Mouse (Mus musculus): ENCODE data around the gene Ranbp9. TPM values are rescaled to one million over a fixed set of nuclear protein-coding genes. Genes with fewer than 3 reads are reported as not detected.

Ranbp9 gene
- polyA plus RNA-seq, 1 experiment, result 38.5 TPM

DNA sequence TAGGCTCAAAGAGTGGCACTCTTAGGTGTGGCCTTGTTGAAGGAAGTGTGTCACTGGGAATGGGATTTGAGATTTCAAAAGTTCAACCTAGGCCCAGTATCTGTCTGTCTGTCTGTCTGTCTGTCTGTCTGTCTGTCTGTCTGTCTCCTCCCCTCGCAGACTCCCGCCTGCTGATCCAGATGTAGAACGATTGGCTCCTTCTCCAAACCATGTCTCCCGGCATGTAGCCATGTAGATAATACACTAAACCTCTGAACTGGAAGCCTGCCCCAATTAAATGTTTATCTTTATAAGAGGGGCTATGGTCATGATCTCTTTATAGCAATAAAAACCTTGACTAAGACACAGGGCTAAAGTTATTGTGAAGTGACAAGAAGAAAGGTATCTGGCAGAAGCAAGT lies 35.3 kb downstream of the Ranbp9 start:
- Histone ChIP-seq H3K4me3 (ENCODE audit: insufficient read depth, low read depth, low read length) (no peak overlapping the region), H3K4me1 (ENCODE audit: control insufficient read depth, insufficient read depth, insufficient read length, low read length) (peaks cover 27% of the 10 kb centered on the region), H3K27ac (replicated peaks; ENCODE audit: low read depth, low read length) (0 out of 2 replicates have a peak overlapping the region, but pooled peaks have one; percentile 17)

DNA sequence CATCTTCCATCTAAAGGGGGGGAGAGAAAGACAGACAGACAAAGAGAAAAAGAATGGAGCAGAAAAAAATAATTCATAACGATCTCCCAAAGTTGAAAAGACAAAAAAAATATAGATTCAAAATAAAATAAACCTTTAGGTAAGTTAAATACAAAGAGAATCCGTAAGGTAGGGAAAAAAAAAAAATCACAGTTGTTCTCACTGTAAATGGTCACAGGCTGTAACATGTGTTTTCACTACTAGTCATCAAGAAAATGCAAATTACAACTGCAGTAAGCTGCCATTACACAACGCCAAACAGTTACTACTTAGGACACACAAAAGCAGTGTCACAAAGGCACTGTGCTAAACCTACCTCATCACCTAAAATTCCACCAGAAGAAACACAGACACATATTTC lies 36.4 kb downstream of the Ranbp9 start:
- no peak overlapping the region for H3K4me3 ChIP-seq (ENCODE audit: insufficient read depth, low read depth, low read length)
- peaks cover 27% of the 10 kb centered on the region for H3K4me1 ChIP-seq (ENCODE audit: control insufficient read depth, insufficient read depth, insufficient read length, low read length)

DNA sequence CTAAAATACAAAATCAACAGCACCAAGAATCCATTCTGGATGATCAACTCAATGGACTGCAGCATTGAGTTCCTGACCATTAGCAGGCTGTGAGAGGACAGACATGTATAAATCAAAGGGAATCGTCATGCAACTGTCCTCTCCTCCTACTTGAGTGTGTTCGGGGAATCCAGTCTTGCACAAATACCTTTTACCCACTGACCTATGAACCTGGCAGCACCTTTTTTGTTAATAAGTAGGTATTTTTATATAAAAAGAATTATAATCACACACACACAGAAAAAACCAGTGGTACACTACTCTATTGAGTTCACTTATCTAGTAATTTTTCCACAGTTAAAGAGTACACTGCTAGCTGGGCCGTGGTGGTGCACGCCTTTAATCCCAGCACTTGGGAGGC lies 37.4 kb downstream of the Ranbp9 start:
- Histone ChIP-seq H3K4me1 (ENCODE audit: control insufficient read depth, insufficient read depth, insufficient read length, low read length) (peaks cover 27% of the 10 kb centered on the region), H3K27ac (replicated peaks; ENCODE audit: low read depth, low read length) (no peak overlapping the region), H3K4me3 (ENCODE audit: insufficient read depth, low read depth, low read length) (no peak overlapping the region)

More for the DNA sequence above, 36.4 kb downstream of the Ranbp9 start:
- no peak overlapping the region for H3K27ac ChIP-seq (replicated peaks; ENCODE audit: low read depth, low read length)

DNA sequence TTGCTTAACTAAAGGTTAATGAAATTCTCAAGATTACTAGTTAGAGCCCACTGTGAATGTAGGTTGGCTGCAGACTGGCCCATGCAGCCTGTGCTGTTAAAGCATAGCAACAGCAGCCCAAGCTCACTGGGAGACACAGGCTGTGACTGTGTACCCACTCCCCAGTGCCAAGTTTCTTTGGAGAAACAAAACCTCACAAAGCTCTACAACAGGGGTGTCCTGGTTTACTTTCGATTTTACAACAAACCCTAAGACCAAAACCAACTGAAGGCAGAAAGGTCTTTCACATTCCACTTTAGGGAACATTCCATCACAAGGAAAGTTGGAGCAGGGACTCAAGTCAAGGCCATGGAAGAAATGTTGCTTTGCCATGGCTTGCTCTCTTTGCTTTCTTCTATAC lies 38.5 kb downstream of the Ranbp9 start:
- Histone ChIP-seq H3K4me3 (ENCODE audit: insufficient read depth, low read depth, low read length) (no peak overlapping the region), H3K4me1 (ENCODE audit: control insufficient read depth, insufficient read depth, insufficient read length, low read length) (peaks cover 26% of the 10 kb centered on the region), H3K27ac (replicated peaks; ENCODE audit: low read depth, low read length) (no peak overlapping the region)

DNA sequence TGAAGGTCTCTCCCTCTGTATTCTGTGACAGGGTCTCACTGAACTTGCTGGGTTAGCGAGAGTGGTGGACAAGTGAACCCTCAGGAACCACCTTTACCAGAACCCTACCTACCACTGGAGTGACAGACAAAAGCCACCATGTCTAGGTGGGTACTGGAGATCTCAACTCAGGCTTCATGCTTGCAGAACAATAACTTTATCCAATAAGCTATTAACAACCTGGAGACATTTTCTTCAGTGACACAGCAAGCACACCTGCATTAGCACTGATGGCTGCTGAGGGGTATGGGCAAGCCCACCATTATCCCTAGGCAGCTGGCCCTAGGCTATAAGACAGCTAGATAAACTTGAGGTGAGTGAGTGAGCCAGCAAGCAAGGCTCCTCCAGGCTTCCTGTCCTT lies 40.7 kb downstream of the Ranbp9 start:
- Histone ChIP-seq H3K27ac (replicated peaks; ENCODE audit: low read depth, low read length) (no peak overlapping the region), H3K4me3 (ENCODE audit: insufficient read depth, low read depth, low read length) (no peak overlapping the region), H3K4me1 (ENCODE audit: control insufficient read depth, insufficient read depth, insufficient read length, low read length) (peaks cover 12% of the 10 kb centered on the region)

DNA sequence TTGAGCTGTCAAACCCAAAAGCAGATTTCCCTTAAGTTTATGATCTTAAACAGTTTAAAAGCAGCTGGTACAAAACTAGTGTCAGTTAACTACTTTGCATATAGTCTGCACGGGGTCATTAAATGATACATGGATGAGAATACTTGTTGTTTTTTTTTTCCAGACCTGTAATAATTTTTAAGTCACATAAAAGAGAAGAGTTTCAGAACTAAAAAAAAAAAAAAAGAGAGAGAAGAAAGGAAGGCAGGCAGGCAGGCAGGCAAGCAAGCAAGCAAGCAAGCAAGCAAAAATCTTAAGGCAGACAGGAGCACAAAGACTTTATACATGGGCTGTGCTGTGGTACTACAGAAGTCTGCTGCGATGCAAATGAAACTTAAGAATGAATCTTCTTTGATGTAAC lies 47.7 kb downstream of the Ranbp9 start:
- no peaks in the 10 kb centered on the region; the same call in 1 of the 2 replicates for H3K4me1 ChIP-seq (ENCODE audit: control insufficient read depth, insufficient read depth, insufficient read length, low read length)
- H3K4me3 ChIP-seq (ENCODE audit: insufficient read depth, low read depth, low read length), result no peak overlapping the region
- H3K27ac ChIP-seq (replicated peaks; ENCODE audit: low read depth, low read length), result no peak overlapping the region

DNA sequence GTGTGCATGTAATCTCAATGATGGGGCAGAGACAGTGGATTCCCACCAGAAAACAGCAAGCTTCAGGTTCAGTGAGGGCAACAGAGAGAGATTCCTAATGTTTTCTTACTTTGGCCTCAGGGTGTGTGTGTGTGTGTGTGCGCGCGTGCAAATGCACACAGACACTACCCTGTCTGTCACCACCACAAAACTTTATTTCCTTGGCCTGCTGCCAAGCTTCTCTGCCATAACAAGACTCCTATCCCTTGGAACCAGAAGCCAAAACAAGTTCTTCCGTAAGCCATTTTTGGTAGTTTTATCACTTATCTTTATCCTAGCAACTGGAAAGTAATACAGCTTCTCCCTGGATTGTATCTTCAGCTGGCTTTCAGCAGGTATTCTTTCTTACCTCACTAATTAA lies 52.6 kb downstream of the Ranbp9 start:
- Histone ChIP-seq H3K27ac (replicated peaks; ENCODE audit: low read depth, low read length) (no peak overlapping the region), H3K4me3 (ENCODE audit: insufficient read depth, low read depth, low read length) (no peak overlapping the region), H3K4me1 (ENCODE audit: control insufficient read depth, insufficient read depth, insufficient read length, low read length) (no peaks in the 10 kb centered on the region; the same call in 1 of the 2 replicates)

DNA sequence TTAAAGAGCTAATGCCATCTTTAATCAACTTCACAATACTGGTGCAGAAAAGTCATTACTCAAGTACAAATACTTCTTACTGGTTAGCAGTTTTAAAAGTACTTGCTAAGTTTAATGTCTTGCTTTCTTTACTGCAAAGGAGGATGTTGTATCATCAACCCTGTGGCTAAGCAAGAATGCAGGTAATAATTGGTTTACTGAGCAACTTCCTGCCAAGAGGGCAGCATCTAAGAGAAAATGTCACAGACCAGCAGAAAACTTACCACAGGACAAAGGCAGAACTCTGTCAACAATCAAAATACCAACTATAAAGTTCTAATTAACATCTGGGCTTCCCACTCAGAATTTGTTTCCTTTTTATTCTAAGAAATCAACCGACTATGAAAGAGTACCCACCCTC lies 65.8 kb downstream of the Ranbp9 start:
- no peaks in the 10 kb centered on the region for H3K4me1 ChIP-seq (ENCODE audit: control insufficient read depth, insufficient read depth, insufficient read length, low read length)
- H3K4me3 ChIP-seq (ENCODE audit: insufficient read depth, low read depth, low read length), result no peak overlapping the region
- no peak overlapping the region for H3K27ac ChIP-seq (replicated peaks; ENCODE audit: low read depth, low read length)

DNA sequence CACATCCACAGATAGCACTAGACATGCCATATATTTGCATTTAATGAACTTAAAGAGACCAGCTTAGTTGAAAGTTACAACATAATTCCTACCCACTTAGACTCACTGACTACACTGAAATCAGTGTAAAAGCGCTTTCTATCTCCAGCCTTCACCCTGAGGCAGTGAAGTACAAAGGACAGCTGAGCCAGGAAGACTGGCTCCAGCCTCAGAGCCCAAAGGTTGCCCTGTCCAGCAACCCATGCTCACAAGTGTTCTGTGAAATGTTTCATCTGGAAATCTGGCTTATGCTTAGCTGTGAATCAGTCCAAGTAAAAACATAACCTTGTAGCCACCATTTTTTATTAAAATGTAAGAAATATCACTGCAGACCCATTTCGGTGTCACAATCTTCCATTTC lies 67.5 kb downstream of the Ranbp9 start:
- H3K4me1 ChIP-seq (ENCODE audit: control insufficient read depth, insufficient read depth, insufficient read length, low read length), result no peaks in the 10 kb centered on the region

DNA sequence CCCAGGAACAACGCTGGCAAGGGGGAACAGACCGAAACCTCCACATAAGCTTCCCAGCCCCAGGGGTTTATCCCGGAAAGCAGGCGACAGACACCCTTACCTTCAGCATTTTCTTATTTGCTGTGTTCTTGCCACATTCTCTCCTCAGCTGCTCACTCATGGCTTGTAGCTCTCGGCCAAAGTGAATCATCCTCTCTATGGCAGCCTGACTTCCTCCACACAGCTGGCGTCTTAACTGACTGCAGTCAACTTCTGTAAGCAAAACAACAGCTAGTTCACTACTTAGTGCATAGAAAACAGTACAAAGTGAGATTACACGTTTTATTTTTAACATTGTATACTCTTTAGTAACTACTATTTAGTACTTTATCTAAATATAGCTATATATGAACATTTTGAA lies 68.8 kb downstream of the Ranbp9 start:
- H3K4me3 ChIP-seq (ENCODE audit: insufficient read depth, low read depth, low read length), result no peak overlapping the region

More for the DNA sequence above, 67.5 kb downstream of the Ranbp9 start:
- H3K27ac ChIP-seq (replicated peaks; ENCODE audit: low read depth, low read length), result no peak overlapping the region
- H3K4me3 ChIP-seq (ENCODE audit: insufficient read depth, low read depth, low read length), result no peak overlapping the region

DNA sequence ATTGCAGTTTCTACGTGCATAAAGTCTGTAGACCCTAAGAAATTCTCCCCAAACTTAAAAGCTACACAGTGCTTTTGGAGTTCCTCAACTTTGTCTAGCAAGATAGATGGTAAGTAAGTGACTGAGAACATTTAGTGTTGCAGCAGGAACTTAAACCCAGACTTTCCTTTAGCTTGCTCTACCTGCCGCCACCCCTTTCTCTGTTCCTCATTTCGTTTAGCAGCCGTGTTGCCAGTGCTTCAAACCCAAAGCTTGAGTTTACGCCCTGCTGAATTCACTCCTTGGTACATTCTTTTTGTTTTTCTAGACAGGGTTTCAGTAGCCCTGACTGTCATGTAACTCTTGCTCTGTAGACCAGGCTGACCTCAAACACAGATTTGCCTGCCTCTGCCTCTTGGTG lies 81.5 kb downstream of the Ranbp9 start:
- H3K4me3 ChIP-seq (ENCODE audit: insufficient read depth, low read depth, low read length), result no peak overlapping the region
- H3K4me1 ChIP-seq (ENCODE audit: control insufficient read depth, insufficient read depth, insufficient read length, low read length), result peaks cover 5% of the 10 kb centered on the region; the same call in 1 of the 2 replicates

More for the DNA sequence above, 68.8 kb downstream of the Ranbp9 start:
- Histone ChIP-seq H3K27ac (replicated peaks; ENCODE audit: low read depth, low read length) (no peak overlapping the region), H3K4me1 (ENCODE audit: control insufficient read depth, insufficient read depth, insufficient read length, low read length) (no peaks in the 10 kb centered on the region)

DNA sequence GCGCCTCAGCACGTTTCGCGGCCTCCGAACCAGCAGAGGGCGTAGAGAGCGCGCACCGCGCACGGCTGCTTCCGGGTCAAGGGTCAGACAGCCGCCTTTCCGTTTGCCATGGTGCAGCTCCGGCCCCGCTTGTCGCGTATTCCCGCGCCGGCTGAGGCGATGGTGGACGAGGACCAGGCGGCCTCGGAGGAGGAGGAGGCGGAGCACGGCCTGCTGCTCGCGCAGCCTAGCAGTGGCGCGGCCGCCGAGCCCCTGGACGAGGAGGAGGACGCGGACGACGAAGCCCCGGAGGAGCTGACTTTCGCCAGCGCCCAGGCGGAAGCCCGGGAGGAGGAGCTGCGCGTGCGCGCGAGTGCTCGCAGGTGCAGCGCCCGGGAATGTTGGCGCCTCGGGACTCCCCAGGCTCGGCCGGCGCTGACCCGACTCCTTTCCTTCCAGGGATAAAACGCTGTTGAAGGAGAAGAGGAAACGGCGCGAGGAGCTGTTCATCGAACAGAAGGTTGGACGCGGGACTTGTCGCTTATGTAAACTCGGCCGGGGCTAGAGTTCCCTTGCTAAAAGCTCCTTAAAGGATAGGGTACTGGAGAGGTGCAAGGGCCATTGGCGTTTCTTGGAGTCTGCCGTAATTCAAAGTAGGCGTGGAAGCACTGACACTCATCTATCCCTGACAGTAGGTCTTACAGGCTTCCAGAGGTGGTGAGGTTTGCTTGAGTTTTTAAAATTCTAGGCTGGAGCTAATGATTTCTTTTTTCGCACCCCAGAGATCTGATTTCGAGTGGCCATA lies 82.6 kb downstream of the Ranbp9 start, which contains the start of gene Nol7:
Nol7 (plus strand) TSS at position 94 of the 784 bp plus-strand sequence.
- Histone ChIP-seq H3K27ac (replicated peaks; ENCODE audit: low read depth, low read length) (peak within 1 kb of the TSS; percentile 98), H3K4me3 (ENCODE audit: insufficient read depth, low read depth, low read length) (peak within 1 kb of the TSS; percentile 92), H3K4me1 (ENCODE audit: control insufficient read depth, insufficient read depth, insufficient read length, low read length) (peaks cover 5% of the 10 kb centered on the region; the same call in 1 of the 2 replicates)

More for the DNA sequence above, 81.5 kb downstream of the Ranbp9 start:
- H3K27ac ChIP-seq (replicated peaks; ENCODE audit: low read depth, low read length), result 0 out of 2 replicates have a peak overlapping the region, but pooled peaks have one; percentile 9

DNA sequence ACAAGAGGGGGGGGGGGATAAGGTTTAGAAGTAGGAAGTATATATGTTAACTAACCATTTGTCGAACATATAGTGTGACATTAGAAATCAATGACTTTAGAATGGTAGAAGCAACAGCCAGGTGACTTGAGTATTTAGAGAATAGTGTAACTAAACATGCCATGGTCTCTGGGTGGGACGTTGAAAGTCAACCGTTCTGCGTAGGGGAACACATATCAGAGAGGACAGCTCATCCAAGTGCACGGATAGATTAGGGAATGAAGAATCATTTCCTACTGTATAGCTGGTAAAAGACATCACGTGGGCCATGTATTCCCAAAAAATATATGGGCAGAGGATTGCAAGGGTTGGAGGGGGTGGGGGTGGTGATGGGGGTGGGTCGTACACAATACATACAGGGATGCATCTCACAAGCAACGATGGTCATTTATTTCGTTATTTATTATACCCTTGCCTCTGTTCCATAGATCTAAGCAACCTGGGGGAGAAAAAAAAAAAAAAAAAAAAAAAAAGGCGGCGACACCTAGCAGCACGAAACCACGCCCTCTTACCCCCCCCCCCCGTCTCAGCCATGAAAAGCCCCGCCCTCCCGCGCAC lies 83.3 kb downstream of the Ranbp9 start:
- H3K27ac ChIP-seq (replicated peaks; ENCODE audit: low read depth, low read length), result no peak overlapping the region
- peaks cover 5% of the 10 kb centered on the region; the same call in 1 of the 2 replicates for H3K4me1 ChIP-seq (ENCODE audit: control insufficient read depth, insufficient read depth, insufficient read length, low read length)
- no peak overlapping the region for H3K4me3 ChIP-seq (ENCODE audit: insufficient read depth, low read depth, low read length)

DNA sequence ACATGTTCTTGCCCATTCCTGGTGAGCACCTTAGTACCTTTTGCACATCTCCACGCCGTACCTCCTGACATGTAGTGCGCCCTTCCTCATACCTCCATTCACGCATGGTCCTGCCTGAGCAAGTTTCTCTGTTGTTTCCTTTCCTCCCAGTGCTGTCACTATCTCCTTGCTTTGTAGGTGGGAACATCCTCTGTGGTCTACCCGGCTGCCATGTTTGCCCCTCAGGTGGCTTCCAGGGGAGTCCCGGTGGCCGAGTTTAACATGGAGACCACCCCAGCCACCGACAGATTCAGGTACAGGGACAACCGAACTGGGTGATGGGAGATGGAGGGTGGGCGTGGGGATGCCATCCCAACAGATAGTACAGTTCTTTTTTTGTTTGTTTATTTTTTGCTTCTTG lies 95.8 kb downstream of the Ranbp9 start:
- Histone ChIP-seq H3K4me3 (ENCODE audit: insufficient read depth, low read depth, low read length) (no peak overlapping the region), H3K4me1 (ENCODE audit: control insufficient read depth, insufficient read depth, insufficient read length, low read length) (no peaks in the 10 kb centered on the region), H3K27ac (replicated peaks; ENCODE audit: low read depth, low read length) (no peak overlapping the region)

DNA sequence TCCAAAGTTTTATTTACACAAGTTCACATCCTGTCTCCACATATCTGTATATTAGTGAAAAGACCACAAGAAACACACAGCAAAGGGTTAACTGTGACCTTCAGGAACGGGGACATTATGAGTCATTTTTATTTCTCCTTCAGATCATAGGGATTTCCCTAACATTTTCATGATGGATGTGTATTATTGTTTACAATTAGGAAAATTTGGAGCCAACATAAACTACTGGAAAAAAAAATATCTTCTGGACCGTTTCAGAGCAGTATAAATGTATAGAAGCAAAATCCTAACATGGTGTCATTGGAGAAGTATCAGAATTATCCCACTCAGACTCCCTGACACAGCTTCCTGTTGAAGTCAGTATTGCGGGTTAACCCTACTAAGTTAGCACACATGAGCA lies 101.1 kb downstream of the Ranbp9 start:
- H3K27ac ChIP-seq (replicated peaks; ENCODE audit: low read depth, low read length), result no peak overlapping the region
- no peaks in the 10 kb centered on the region for H3K4me1 ChIP-seq (ENCODE audit: control insufficient read depth, insufficient read depth, insufficient read length, low read length)
- no peak overlapping the region for H3K4me3 ChIP-seq (ENCODE audit: insufficient read depth, low read depth, low read length)
